Mouse (Mus musculus) kidney, embryonic 14.5 days (tissue): ENCODE results near the gene Gm3633. TPM values are rescaled to one million over a fixed set of nuclear protein-coding genes. Genes with fewer than 3 reads are reported as not detected.
"Not testable (repeated sequence)": the region's sequence is repeated elsewhere in the genome, so short reads cannot be mapped to it uniquely, and the experiment has no call there.

Source experiments
- ATAC-seq: fragments of 200-750 bp; cut with Nextera tagmentation; 2 replicates; pipeline ENCODE4 v1.8.0; 2017; ENCODE audit warnings: moderate number of reproducible peaks, mild to moderate bottlenecking, moderate TSS enrichment, moderate library complexity; ENCODE audit not compliant: low FRiP score, low TSS enrichment
- H3K27ac ChIP-seq: fragments of 300-500 bp; sonication (generic); 2 replicates; pipeline ENCODE4 v1.5.1; 2014; ENCODE audit warnings: low read depth, mild to moderate bottlenecking, low read length, moderate library complexity, mixed read lengths
- H3K27me3 ChIP-seq: fragments of 300-500 bp; sonication (generic); 2 replicates; pipeline ENCODE4 v1.6.1; 2014; ENCODE audit warnings: mild to moderate bottlenecking, low read length; ENCODE audit not compliant: control insufficient read depth, insufficient read depth
- H3K36me3 ChIP-seq: fragments of 300-500 bp; sonication (generic); 2 replicates; pipeline ENCODE4 v1.6.1; 2014; ENCODE audit warnings: low read length, mixed read lengths; ENCODE audit not compliant: control insufficient read depth, insufficient read depth
- H3K4me1 ChIP-seq: fragments of 300-500 bp; sonication (generic); 2 replicates; pipeline ENCODE4 v1.6.1; 2014; ENCODE audit warnings: low read length, mixed read lengths; ENCODE audit not compliant: control insufficient read depth, insufficient read depth
- H3K4me2 ChIP-seq: fragments of 300-500 bp; sonication (generic); replicated peaks from 2 replicates; pipeline ENCODE4 v1.6.1; 2014; ENCODE audit warnings: low read depth, mild to moderate bottlenecking, low read length
- H3K4me3 ChIP-seq: fragments of 300-500 bp; sonication (generic); 2 replicates; pipeline ENCODE4 v1.5.1; 2014; ENCODE audit warnings: mild to moderate bottlenecking, low read length
- H3K9ac ChIP-seq: fragments of 300-500 bp; sonication (generic); 2 replicates; pipeline ENCODE4 v1.6.1; 2014; ENCODE audit warnings: low read depth, mild to moderate bottlenecking, low read length, moderate library complexity
- H3K9me3 ChIP-seq: fragments of 300-500 bp; sonication (generic); 2 replicates; pipeline ENCODE4 v1.6.1; 2016; ENCODE audit warnings: low read length; ENCODE audit not compliant: control insufficient read depth
- WGBS: fragments of 180-500 bp; shearing (Covaris S2); extraction: QIAGEN DNeasy Blood & Tissue Kit; methylation state at CpG from one replicate; pipeline ENCODE4 v1.1.7; 2014; 5-methylcytosine and 5-hydroxymethylcytosine counted together
- microRNA-seq: library from miRNA; unstranded; fragments of <30 nt; microRNA quantifications from one replicate; pipeline ENCODE4, GENCODE M21; 2016
- polyA plus RNA-seq: library from polyadenylated mRNA; unstranded; fragments of >200 nt; fragmentation: Nextera tagmentation; extraction: Ambion mirVana; gene quantifications from 2 replicates; pipeline ENCODE4 v1.2.1, GENCODE M21; 2014

The Gm3633 gene
- not detected in 2 replicates for polyA plus RNA-seq

GRCm38 (mm10) chr14:42641817-42642216 lies at the start of gene Gm3633:
Gene Gm3633, minus strand, starts transcription at chr14:42641917.
- not testable (repeated sequence) for H3K9ac ChIP-seq, H3K4me3 ChIP-seq, H3K4me2 ChIP-seq, H3K9me3 ChIP-seq, H3K27me3 ChIP-seq, ATAC-seq, H3K36me3 ChIP-seq, H3K27ac ChIP-seq, H3K4me1 ChIP-seq
- no CpG with 5 or more reads among the region's 2 CpGs for WGBS

GRCm38 (mm10) chr14:42655638-42656037 lies 13.9 kb upstream of the Gm3633 start, which contains the start of gene Gm10378:
Gene Gm10378, plus strand, starts transcription at chr14:42655938.
- H3K27ac ChIP-seq, H3K27me3 ChIP-seq, H3K9me3 ChIP-seq, H3K9ac ChIP-seq, ATAC-seq, H3K36me3 ChIP-seq, H3K4me2 ChIP-seq, H3K4me1 ChIP-seq, H3K4me3 ChIP-seq: not testable (repeated sequence)
- WGBS: no CpG with 5 or more reads among the region's 1 CpGs

DNA sequence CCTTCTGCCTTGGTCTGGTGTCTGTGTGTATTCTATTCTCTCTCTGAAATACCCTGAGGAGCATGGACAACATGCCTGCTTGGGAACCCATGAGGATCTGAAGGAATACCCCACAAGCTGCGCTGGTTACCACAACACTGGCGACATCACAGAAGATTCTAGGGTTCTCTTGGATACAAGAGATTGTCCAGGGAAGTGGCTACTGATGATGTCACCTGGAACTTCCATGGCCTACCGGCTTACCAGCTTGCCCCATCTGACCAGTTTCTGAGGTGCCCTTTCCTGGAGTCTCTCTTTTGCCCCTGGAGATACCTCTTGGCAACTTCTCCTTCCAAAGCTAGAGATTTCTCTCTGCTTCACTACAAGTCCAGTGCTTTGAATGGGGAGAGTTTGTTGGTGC lies 41.9 kb downstream of the Gm3633 start, which contains the start of gene Gm17124:
TSS of gene Gm17124 (minus strand) at position 101 of the 400 bp plus-strand sequence.
- H3K4me2 ChIP-seq, H3K4me1 ChIP-seq, H3K9me3 ChIP-seq, H3K36me3 ChIP-seq, H3K4me3 ChIP-seq, H3K9ac ChIP-seq, H3K27me3 ChIP-seq, H3K27ac ChIP-seq, ATAC-seq: not testable (repeated sequence)
- WGBS: no CpG with 5 or more reads among the region's 3 CpGs

Small RNA genes lying within 50 kb of the gene (microRNA-seq; reads per million reads assigned to microRNA genes)
- gene Gm23620 (not detected), gene Gm25228 (not detected)

Other genes with a start within 250 kb of the Gm3633 start
- gene Gm8005, start 202.2 kb downstream of the Gm3633 start, polyA plus RNA-seq: not detected in 2 replicates
- not detected in 2 replicates for gene Gm8011, start 178.0 kb downstream of the Gm3633 start, polyA plus RNA-seq
- gene Gm8020, start 139.6 kb downstream of the Gm3633 start, polyA plus RNA-seq: not detected in 2 replicates
- not detected in 2 replicates for gene Gm8024, start 117.6 kb downstream of the Gm3633 start, polyA plus RNA-seq
- not detected in 2 replicates for gene Gm17124, start 42.0 kb downstream of the Gm3633 start, polyA plus RNA-seq
- not detected in 2 replicates for gene Gm10378, start 14.0 kb upstream of the Gm3633 start, polyA plus RNA-seq
- not detected in 2 replicates for gene Gm3015, start 126.9 kb upstream of the Gm3633 start, polyA plus RNA-seq
- not detected in 2 replicates for gene Gm10377, start 156.1 kb upstream of the Gm3633 start, polyA plus RNA-seq
- not detected in 2 replicates for gene Gm21977, start 211.6 kb upstream of the Gm3633 start, polyA plus RNA-seq